Mouse (Mus musculus): ENCODE measurements around the gene Tprkb. TPM values are rescaled to one million over a fixed set of nuclear protein-coding genes. Genes with fewer than 3 reads are reported as not detected.
"Not testable (repeated sequence)": the region's sequence is repeated elsewhere in the genome, so short reads cannot be mapped to it uniquely, and the experiment has no call there.

Gene Tprkb
- 19.7 and 24.2 TPM in 2 replicates for polyA plus RNA-seq (2015; fragmentation: Nextera tagmentation; extraction: Ambion mirVana)

DNA sequence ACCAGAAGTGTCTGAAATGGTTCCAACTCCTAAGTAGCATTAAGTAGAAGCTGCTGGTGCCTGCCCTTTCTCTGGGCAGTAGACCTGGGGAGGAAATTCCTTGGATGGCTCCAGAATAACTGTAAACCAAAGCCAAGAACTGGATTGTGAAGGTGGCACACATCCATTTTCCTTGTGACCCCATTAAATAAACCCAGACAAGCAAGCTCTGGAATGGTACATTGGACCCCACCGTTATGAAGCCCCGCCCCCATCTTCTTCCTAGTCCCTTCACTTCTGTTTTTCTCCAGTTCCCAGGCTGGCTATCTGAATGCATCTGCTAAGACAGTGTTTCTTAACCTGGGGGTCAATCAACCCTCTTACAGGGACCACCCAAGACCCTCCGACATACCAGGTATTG, at the start of gene Tprkb:
TSS of gene Tprkb (plus strand) at position 279 of the 400 bp plus-strand sequence.
- Histone ChIP-seq H3K4me3 (no peak within 1 kb of the TSS), H3K27me3 (replicated peaks) (no peaks in the 10 kb centered on the region), H3K4me1 (peaks cover 12% of the 10 kb centered on the region), H3K9me3 (no peaks in the 10 kb centered on the region), H3K9ac (no peak within 1 kb of the TSS), H3K27ac (replicated peaks) (no peak within 1 kb of the TSS), H3K36me3 (no peaks in the 10 kb centered on the region), H3K4me2 (no peak within 1 kb of the TSS)
- no peak for ATAC-seq (ENCODE audit: extremely low read depth, insufficient number of reproducible peaks, low FRiP score, low TSS enrichment)
- 81% methylated on average over 3 of the region's 3 CpGs for WGBS

DNA sequence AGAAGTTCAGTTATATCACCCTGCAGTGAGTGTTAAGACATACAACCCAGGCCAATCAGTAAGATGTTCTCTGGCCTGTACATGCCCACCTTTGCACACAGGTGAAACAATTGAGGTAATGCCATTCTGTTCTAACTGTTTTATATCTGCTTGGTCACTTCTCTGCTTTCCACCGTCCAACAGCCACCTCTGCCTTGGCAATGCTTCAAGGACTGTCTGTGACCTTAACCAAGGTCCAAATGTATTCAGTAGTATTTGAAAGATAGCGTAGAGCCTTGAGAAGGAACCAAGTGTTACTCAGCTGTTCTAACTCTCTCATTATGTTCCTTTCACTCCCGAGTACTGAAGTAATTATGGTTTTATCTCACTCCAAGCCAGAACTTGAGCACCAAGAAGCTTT, 49.1 kb upstream of the Tprkb start:
- Histone ChIP-seq H3K27me3 (replicated peaks) (0 out of 2 replicates have a peak, but pooled peaks cover 4% of the 10 kb centered on the region), H3K4me3 (no peak overlapping the region), H3K4me2 (no peak overlapping the region), H3K9me3 (no peaks in the 10 kb centered on the region), H3K9ac (no peak overlapping the region), H3K27ac (replicated peaks) (no peak overlapping the region), H3K4me1 (no peaks in the 10 kb centered on the region), H3K36me3 (no peaks in the 10 kb centered on the region)
- no peak for ATAC-seq (ENCODE audit: extremely low read depth, insufficient number of reproducible peaks, low FRiP score, low TSS enrichment)
- WGBS = 58% methylated on average over 3 of the region's 3 CpGs

DNA sequence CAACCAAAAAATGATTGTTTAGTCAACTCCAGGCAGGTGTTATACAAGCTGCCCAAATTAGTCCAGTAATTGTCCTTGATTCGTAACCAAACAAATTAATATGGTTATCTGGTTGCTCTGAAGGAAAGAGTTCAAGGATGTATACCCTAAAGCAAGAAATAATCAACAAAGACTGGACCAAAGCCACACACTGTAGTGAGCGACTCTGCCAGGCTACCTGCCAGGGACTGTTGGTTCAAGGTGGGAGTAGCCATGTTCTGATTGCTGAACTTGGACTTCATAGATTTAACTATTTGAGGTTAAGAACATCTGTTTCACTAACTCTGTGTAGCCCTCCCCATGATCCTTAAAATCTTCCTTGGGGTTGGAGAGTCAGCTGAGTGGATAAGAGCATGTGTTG, 48.5 kb upstream of the Tprkb start:
- H3K4me1 ChIP-seq = no peaks in the 10 kb centered on the region
- H3K27me3 ChIP-seq (replicated peaks) = 0 out of 2 replicates have a peak, but pooled peaks cover 3% of the 10 kb centered on the region
- no peak overlapping the region for H3K27ac ChIP-seq (replicated peaks)
- ATAC-seq (ENCODE audit: extremely low read depth, insufficient number of reproducible peaks, low FRiP score, low TSS enrichment) = no peak
- 77% methylated on average over 2 of the region's 2 CpGs for WGBS
- no peak overlapping the region for H3K4me2 ChIP-seq
- H3K4me3 ChIP-seq = no peak overlapping the region
- no peak overlapping the region for H3K9ac ChIP-seq
- no peaks in the 10 kb centered on the region for H3K36me3 ChIP-seq
- H3K9me3 ChIP-seq = no peaks in the 10 kb centered on the region

DNA sequence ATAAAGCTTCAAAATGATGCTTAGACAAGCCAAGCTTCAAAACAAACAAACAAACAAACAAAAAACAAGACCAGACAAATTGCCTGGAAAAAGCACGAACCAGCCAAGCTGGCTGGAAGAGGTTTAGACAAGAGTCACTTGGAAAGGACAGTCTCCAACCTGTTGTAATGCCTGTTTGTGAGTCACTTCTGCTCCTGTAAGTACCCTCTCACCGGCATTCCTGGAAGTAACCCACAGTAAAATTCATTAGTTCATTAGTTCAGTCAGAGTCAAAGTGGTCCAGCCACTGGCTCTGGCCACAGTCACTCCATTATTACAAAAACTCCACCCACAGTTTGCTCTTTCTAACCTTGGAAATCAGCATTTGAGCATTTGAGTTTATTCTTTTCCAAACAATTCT, 47.8 kb upstream of the Tprkb start:
- H3K9me3 ChIP-seq = no peaks in the 10 kb centered on the region
- WGBS = 81% methylated on average over 2 of the region's 2 CpGs
- no peak for ATAC-seq (ENCODE audit: extremely low read depth, insufficient number of reproducible peaks, low FRiP score, low TSS enrichment)
- no peaks in the 10 kb centered on the region for H3K4me1 ChIP-seq
- H3K36me3 ChIP-seq = no peaks in the 10 kb centered on the region
- H3K4me3 ChIP-seq = no peak overlapping the region
- H3K27me3 ChIP-seq (replicated peaks) = no peaks in the 10 kb centered on the region
- no peak overlapping the region for H3K27ac ChIP-seq (replicated peaks)
- H3K4me2 ChIP-seq = no peak overlapping the region
- H3K9ac ChIP-seq = no peak overlapping the region

DNA sequence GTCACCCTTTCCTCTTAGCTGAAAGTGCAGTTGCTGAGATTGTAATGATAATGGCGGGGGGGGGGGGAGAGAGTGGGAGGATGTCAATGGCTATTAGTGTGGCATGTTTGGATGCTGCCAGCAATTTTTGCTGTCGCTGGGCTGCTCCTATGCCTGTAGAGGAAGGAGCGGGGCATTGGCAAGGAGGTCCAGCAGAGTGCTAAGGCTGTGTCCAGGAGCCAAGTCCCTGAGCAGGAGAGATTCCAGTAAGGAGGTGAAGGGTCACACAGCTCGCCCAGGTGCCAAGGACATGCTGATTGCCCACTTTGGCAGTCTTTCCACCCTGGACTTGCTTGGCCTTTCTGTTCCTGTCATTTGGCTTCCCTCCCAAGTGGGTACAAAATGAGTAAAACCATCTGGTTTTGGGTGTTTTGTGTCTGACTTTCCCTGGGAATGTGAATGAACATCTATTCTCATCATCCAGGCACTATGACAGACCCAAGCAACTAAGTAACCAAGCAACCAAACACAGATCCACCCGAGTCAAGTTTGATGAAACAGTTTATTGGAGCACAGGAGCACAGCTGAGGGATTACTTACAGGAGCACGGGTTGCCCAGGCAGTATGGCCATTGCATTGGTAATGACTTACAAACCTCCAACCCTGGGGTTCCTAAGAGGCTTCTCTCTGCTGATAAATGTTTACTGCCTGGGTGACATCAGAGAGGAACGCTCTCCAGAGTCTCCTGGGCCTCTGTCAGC, 46.6 kb upstream of the Tprkb start:
- not testable (repeated sequence) for H3K9me3 ChIP-seq; H3K9ac ChIP-seq; H3K4me1 ChIP-seq; H3K36me3 ChIP-seq; H3K4me3 ChIP-seq; H3K27ac ChIP-seq (replicated peaks); ATAC-seq (ENCODE audit: extremely low read depth, insufficient number of reproducible peaks, low FRiP score, low TSS enrichment); H3K27me3 ChIP-seq (replicated peaks); H3K4me2 ChIP-seq
- 65% methylated on average over 5 of the region's 7 CpGs for WGBS

DNA sequence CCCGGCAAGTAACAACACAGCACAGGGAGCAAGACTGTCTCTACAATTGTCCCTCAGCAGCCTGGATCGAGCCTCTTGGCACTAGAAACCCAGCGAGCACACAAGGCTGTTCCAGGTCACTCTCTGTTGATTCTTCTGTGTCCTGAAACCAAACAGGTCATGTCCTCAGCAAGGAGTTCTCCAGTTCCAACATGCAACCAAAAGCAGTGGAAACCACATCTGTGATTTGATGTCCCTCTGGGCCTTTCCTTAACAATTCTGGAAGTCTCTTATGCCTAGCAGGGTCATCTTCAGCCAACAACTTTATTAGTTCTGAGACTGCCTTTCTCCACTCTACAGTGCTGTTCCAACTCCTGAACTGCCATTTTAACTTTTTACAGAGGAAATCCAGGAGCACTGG, 45.5 kb upstream of the Tprkb start:
- H3K9me3 ChIP-seq; H3K27me3 ChIP-seq (replicated peaks); H3K9ac ChIP-seq; H3K27ac ChIP-seq (replicated peaks); ATAC-seq (ENCODE audit: extremely low read depth, insufficient number of reproducible peaks, low FRiP score, low TSS enrichment); H3K36me3 ChIP-seq; H3K4me3 ChIP-seq; H3K4me1 ChIP-seq; H3K4me2 ChIP-seq: not testable (repeated sequence)
- 79% methylated on average over 3 of the region's 3 CpGs for WGBS

DNA sequence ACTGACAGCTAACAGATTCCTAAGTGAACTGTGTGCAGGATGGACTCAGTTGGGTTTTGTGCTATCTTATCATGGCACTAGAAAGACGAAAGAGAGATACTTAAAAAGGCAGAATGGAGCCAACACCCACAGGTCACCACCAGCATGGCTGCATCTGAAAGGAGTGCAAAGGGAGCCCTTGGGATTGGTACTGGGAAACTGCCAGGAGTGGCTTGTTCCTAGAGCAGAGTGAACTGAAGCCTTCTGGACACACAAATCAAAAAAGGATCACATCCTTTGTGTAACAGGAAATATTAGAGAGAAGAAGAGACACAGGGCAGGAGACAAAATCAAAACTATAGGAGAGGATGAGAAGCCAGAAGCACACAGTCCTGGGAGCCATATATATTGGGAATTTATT, 44.7 kb upstream of the Tprkb start:
- not testable (repeated sequence) for ATAC-seq (ENCODE audit: extremely low read depth, insufficient number of reproducible peaks, low FRiP score, low TSS enrichment); H3K27ac ChIP-seq (replicated peaks); H3K4me1 ChIP-seq; H3K4me2 ChIP-seq; H3K27me3 ChIP-seq (replicated peaks); H3K36me3 ChIP-seq; H3K9me3 ChIP-seq; H3K9ac ChIP-seq; H3K4me3 ChIP-seq
- 19% methylated on average over 1 of the region's 1 CpGs for WGBS

DNA sequence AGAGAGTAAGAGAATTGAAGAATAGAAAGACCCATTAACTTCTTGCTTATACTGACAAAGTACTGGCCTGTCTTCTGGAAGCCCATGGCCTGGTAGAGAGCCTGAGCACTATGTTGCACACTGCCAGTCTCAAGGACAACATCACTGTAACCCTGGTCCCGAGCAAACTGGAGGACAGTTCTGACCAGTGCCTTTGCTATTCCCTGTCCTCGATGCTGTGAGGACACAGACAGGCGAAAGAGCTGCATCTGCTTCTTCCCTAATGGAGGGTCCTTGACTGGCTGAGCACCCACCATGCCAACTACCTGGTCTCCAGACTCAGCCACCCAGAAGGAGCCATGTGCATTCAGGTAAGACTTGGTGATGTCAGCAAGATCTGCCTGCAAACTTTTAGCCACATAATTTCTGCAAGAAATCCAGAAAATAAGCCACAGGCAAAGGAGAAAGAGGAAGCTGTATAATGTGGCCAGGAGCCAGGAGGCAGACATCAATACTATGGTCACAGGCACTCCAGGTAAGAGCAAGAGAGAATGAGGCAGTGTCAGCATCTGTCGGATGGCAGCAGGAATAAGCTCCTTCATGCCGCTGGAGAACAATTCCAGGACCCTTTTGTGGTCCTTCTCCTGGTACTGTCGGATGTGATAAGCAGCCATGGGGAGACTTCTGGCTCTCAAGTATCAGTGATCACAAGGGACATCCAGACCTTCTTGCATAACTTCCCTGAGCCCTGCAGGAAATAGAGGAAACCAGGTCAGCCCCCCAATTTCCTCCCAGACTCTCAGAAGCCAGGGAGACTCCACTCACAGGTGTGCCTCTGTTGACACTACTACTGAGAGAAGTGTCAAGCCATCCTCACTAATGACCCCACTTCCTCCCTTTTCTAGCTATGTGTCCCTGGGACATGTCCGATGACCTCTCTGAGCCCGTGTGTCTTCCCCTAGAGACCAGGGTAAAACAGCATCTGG, 43.7 kb upstream of the Tprkb start:
- H3K36me3 ChIP-seq = no peaks in the 10 kb centered on the region
- H3K27me3 ChIP-seq (replicated peaks) = no peaks in the 10 kb centered on the region
- H3K4me3 ChIP-seq = no peak overlapping the region
- H3K9ac ChIP-seq = no peak overlapping the region
- no peak overlapping the region for H3K4me2 ChIP-seq
- 69% methylated on average over 8 of the region's 8 CpGs for WGBS
- no peaks in the 10 kb centered on the region for H3K4me1 ChIP-seq
- H3K27ac ChIP-seq (replicated peaks) = no peak overlapping the region
- H3K9me3 ChIP-seq = no peaks in the 10 kb centered on the region
- ATAC-seq (ENCODE audit: extremely low read depth, insufficient number of reproducible peaks, low FRiP score, low TSS enrichment) = no peak

DNA sequence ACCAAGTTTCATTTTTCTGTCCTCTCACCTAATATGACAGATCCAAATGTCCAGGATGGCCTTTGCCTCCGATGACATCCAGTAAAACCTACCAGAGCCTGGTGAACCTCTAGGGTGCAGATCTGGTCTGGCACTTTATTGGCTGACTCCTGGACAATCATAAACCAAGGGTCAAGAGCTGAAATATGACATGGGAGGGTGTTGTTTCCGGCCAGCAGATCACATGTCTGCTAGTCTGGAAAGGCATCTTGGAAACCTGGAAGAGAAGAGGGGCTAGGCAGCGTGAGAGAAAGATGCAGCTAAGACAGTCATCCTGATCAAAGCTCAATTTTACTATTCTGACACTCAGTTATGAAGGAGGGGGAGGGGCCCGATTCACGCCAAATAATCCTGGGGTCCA, 42.7 kb upstream of the Tprkb start, which contains the start of gene Nat8f2:
TSS of gene Nat8f2 (minus strand) at position 153 of the 400 bp plus-strand sequence.
- H3K9me3 ChIP-seq; H3K4me1 ChIP-seq; H3K4me3 ChIP-seq; H3K36me3 ChIP-seq; H3K9ac ChIP-seq; ATAC-seq (ENCODE audit: extremely low read depth, insufficient number of reproducible peaks, low FRiP score, low TSS enrichment); H3K27me3 ChIP-seq (replicated peaks); H3K4me2 ChIP-seq; H3K27ac ChIP-seq (replicated peaks): not testable (repeated sequence)
- WGBS = 80% methylated on average over 5 of the region's 5 CpGs

DNA sequence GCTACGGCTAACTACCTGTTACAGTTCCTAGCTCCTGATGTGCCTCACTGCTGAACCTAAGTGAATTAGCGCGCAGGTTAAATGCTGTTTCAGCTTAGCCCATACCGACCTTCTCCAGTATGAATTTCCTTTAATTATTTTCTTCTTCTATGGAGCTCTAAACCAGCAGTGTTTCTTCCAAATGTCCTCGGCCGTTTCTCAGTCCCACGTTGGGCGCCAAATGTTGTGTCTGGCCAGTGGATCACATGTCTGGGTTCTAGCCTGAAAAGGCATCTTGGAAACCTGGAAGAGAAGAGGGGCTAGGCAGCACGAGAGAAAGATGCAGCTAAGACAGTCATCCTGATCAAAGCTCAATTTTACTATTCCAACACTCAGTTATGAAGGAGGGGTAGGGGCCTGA, 28.4 kb upstream of the Tprkb start:
- H3K27ac ChIP-seq (replicated peaks); H3K27me3 ChIP-seq (replicated peaks); H3K36me3 ChIP-seq; H3K4me1 ChIP-seq; H3K4me3 ChIP-seq; ATAC-seq (ENCODE audit: extremely low read depth, insufficient number of reproducible peaks, low FRiP score, low TSS enrichment); H3K4me2 ChIP-seq; H3K9ac ChIP-seq: not testable (repeated sequence)
- peaks cover 24% of the 10 kb centered on the region for H3K9me3 ChIP-seq
- WGBS = 87% methylated on average over 9 of the region's 9 CpGs

DNA sequence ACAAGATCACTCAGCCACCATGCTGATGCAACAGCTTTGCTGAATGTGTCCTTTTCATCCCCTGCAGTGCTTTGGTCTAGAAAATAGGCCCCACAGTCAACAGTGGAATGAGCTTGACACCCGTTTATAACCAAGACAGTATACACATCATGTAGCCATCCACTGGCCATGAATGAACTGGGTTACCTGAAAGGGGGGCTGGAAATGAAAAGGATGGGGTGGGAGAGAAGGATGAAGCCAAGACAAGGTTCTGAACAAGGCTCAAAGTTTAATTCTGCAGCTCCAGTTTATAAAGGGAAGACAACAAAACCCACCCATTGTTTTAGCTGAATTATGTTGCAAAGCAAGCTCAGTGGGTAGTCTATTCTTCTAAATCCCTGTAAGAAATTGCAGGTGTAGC, 27.4 kb upstream of the Tprkb start:
- no peak overlapping the region for H3K4me2 ChIP-seq
- 92% methylated on average over 1 of the region's 1 CpGs for WGBS
- H3K36me3 ChIP-seq = no peaks in the 10 kb centered on the region
- H3K9ac ChIP-seq = no peak overlapping the region
- no peak for ATAC-seq (ENCODE audit: extremely low read depth, insufficient number of reproducible peaks, low FRiP score, low TSS enrichment)
- H3K4me1 ChIP-seq = no peaks in the 10 kb centered on the region
- H3K27ac ChIP-seq (replicated peaks) = no peak overlapping the region
- peaks cover 24% of the 10 kb centered on the region for H3K9me3 ChIP-seq
- no peak overlapping the region for H3K4me3 ChIP-seq
- no peaks in the 10 kb centered on the region for H3K27me3 ChIP-seq (replicated peaks)

Data from heart, embryonic 13.5 days (tissue).